Mouse (Mus musculus): Measurements from ENCODE around the gene Vmn1r40. TPM values are rescaled to one million over a fixed set of nuclear protein-coding genes. Genes with fewer than 3 reads are reported as not detected.

Gene Vmn1r40
- polyA plus RNA-seq, 1 experiment from 2014 or later: not detected

- no peak overlapping the region for H3K4me2 ChIP-seq
- H3K4me3 ChIP-seq (replicated peaks): no peak overlapping the region
- no peak overlapping the region for H3K9ac ChIP-seq
- ATAC-seq (ENCODE audit: insufficient read depth, low FRiP score, low read depth): peak; percentile 31; the same call in 1 of the 2 replicates
- H3K4me1 ChIP-seq: no peaks in the 10 kb centered on the region
- H3K27ac ChIP-seq: no peak overlapping the region
- H3K27me3 ChIP-seq (replicated peaks): no peaks in the 10 kb centered on the region
- no peaks in the 10 kb centered on the region for H3K9me3 ChIP-seq
- 73% methylated on average over 11 of the region's 11 CpGs for WGBS
- H3K36me3 ChIP-seq: no peaks in the 10 kb centered on the region
Observed at GRCm38 (mm10) chr6:89673135-89673780, 34.1 kb upstream of the Vmn1r40 start.

DNA sequence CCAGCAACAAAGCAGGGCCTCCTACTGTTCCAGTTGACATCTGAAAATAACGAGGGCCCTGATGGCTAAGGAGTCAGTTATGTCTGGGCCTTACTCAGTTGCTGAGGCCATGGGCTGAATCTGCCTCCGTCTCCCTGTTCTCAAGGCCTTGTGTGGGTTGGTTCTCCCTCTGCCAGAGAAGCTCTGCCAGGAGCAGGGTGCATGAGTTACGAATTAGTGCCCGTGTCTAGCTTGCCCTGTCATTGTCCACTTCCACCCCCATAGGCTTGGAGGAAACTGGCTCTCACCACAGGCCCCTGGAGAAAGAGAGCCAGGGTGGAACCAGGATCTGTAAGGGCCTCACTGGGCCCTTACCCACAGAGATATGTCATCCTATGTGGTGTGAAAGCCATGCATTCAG is 28.8 kb upstream of the Vmn1r40 start:
- WGBS: 75% methylated on average over 4 of the region's 4 CpGs

GRCm38 (mm10) chr6:89679291-89679835 is 28.0 kb upstream of the Vmn1r40 start:
- ATAC-seq (ENCODE audit: insufficient read depth, low FRiP score, low read depth): peak; percentile 43
- no peaks in the 10 kb centered on the region for H3K9me3 ChIP-seq
- no peak overlapping the region for H3K4me2 ChIP-seq
- no peaks in the 10 kb centered on the region for H3K4me1 ChIP-seq
- no peak overlapping the region for H3K9ac ChIP-seq
- WGBS: 16% methylated on average over 10 of the region's 10 CpGs
- H3K27me3 ChIP-seq (replicated peaks): no peaks in the 10 kb centered on the region
- no peak overlapping the region for H3K27ac ChIP-seq
- no peak overlapping the region for H3K4me3 ChIP-seq (replicated peaks)
- no peaks in the 10 kb centered on the region for H3K36me3 ChIP-seq

More for the DNA sequence above, 28.8 kb upstream of the Vmn1r40 start:
- no peak overlapping the region for H3K27ac ChIP-seq
- ATAC-seq (ENCODE audit: insufficient read depth, low FRiP score, low read depth): no peak
- no peak overlapping the region for H3K9ac ChIP-seq
- no peaks in the 10 kb centered on the region for H3K27me3 ChIP-seq (replicated peaks)
- no peaks in the 10 kb centered on the region for H3K36me3 ChIP-seq
- no peak overlapping the region for H3K4me2 ChIP-seq
- no peak overlapping the region for H3K4me3 ChIP-seq (replicated peaks)
- H3K9me3 ChIP-seq: no peaks in the 10 kb centered on the region
- H3K4me1 ChIP-seq: no peaks in the 10 kb centered on the region

DNA sequence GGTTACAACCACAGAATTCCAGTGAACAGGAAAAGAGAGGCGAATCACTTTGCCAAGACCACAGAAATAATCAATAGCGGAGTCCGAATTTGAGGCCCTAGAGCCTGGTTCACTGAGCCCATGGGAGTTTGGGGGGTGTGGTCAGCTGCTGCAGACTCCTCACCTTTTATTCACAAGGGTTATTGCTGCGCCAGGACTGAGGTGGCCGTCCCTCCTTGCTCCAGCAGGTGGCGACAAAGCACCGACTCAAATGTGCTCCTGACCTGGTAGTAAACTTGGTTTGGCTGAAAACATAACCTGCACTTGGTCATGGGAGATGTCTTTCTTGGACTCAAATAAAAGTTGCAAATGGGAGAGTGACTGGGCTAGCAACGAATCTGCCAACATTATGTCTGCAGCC is 27.2 kb upstream of the Vmn1r40 start:
- H3K27ac ChIP-seq: no peak overlapping the region
- ATAC-seq (ENCODE audit: insufficient read depth, low FRiP score, low read depth): no peak
- 10% methylated on average over 8 of the region's 8 CpGs for WGBS

GRCm38 (mm10) chr6:89684231-89684630 is 23.1 kb upstream of the Vmn1r40 start:
- no peak overlapping the region for H3K9ac ChIP-seq
- no peaks in the 10 kb centered on the region for H3K4me1 ChIP-seq
- no peak for ATAC-seq (ENCODE audit: insufficient read depth, low FRiP score, low read depth)
- no peaks in the 10 kb centered on the region for H3K36me3 ChIP-seq
- no peaks in the 10 kb centered on the region for H3K27me3 ChIP-seq (replicated peaks)
- H3K4me2 ChIP-seq: no peak overlapping the region
- 53% methylated on average over 1 of the region's 1 CpGs for WGBS
- no peak overlapping the region for H3K27ac ChIP-seq
- no peaks in the 10 kb centered on the region for H3K9me3 ChIP-seq
- H3K4me3 ChIP-seq (replicated peaks): no peak overlapping the region

More for the DNA sequence above, 27.2 kb upstream of the Vmn1r40 start:
- no peaks in the 10 kb centered on the region for H3K4me1 ChIP-seq
- no peaks in the 10 kb centered on the region for H3K27me3 ChIP-seq (replicated peaks)
- no peaks in the 10 kb centered on the region for H3K9me3 ChIP-seq
- no peak overlapping the region for H3K4me2 ChIP-seq
- no peak overlapping the region for H3K4me3 ChIP-seq (replicated peaks)
- H3K9ac ChIP-seq: no peak overlapping the region
- H3K36me3 ChIP-seq: no peaks in the 10 kb centered on the region

DNA sequence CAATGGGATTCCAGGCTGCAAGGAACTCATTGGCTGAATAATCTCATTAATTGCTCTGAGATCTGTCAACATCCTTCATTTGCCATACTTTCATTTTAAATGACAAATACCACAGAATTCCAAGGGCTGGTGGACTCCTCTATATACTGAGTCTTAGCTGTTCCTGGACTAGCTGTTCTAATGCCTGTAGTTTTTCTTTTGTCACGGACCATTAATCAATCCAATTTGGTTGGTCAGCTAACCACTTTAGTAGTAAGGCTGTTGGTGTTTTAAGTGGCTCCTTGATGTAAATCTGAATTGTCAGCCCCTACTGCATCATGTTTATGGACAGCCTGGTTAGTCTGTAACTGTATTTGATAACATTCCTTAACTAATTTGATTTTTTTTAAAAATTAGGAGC is 20.2 kb upstream of the Vmn1r40 start:
- Histone ChIP-seq H3K36me3 (no peaks in the 10 kb centered on the region), H3K4me2 (no peak overlapping the region), H3K9me3 (no peaks in the 10 kb centered on the region), H3K9ac (no peak overlapping the region), H3K4me1 (no peaks in the 10 kb centered on the region), H3K4me3 (replicated peaks) (no peak overlapping the region), H3K27me3 (replicated peaks) (no peaks in the 10 kb centered on the region), H3K27ac (no peak overlapping the region)
- WGBS: 84% methylated on average over 1 of the region's 1 CpGs
- ATAC-seq (ENCODE audit: insufficient read depth, low FRiP score, low read depth): no peak

DNA sequence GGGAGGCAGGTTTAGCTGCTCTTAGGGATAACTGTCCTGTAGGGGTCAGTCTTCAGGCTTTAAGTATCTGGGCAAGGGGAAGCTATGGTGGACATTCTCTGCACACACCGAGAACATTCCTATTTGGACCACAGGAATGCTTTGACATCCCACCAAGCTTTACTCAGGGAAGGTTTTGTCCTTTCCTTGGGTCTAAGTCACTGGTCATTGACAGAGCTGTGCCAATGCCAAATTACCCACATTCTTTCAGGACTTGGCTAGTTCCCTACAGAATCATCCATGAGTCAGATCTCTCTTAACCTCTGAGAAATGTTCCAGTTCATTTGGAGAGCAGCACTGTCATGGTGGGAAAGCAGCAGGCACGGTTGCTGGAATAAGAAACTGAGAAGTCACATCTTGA is 716 bp upstream of the Vmn1r40 start:
- Histone ChIP-seq H3K9me3 (no peaks in the 10 kb centered on the region), H3K4me3 (replicated peaks) (no peak overlapping the region), H3K27ac (no peak overlapping the region), H3K36me3 (no peaks in the 10 kb centered on the region), H3K9ac (no peak overlapping the region), H3K4me2 (no peak overlapping the region), H3K27me3 (replicated peaks) (no peaks in the 10 kb centered on the region), H3K4me1 (no peaks in the 10 kb centered on the region)
- WGBS: 78% methylated on average over 2 of the region's 2 CpGs
- no peak for ATAC-seq (ENCODE audit: insufficient read depth, low FRiP score, low read depth)

- Histone ChIP-seq H3K9ac (no peak overlapping the region), H3K9me3 (no peaks in the 10 kb centered on the region), H3K36me3 (no peaks in the 10 kb centered on the region), H3K4me3 (replicated peaks) (no peak overlapping the region), H3K27ac (no peak overlapping the region), H3K4me1 (no peaks in the 10 kb centered on the region), H3K27me3 (replicated peaks) (no peaks in the 10 kb centered on the region), H3K4me2 (no peak overlapping the region)
- ATAC-seq (ENCODE audit: insufficient read depth, low FRiP score, low read depth): no peak
Observed at GRCm38 (mm10) chr6:89718051-89718450, 10.7 kb downstream of the Vmn1r40 start.

DNA sequence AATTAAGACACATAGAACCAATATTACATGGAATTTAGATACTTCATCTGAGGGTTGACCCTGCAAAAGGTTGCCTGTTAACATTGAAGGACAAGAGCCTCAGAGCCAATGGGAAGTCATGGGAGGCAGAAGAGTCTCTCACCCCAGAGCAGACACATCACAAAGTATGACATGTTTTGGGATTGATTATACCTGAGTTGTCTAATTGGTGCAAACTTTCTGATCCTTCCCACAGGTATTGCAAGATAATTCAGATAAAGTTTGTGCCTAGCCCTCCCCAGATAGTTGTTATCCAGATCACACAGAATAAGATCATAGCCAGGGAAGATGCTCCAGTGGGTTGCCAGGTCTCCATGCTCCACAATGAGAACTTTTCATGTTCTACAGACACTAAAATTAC is 33.1 kb downstream of the Vmn1r40 start, which contains the start of gene Vmn1r41:
TSS of gene Vmn1r41 (plus strand) at position 301 of the 400 bp plus-strand sequence.
- Histone ChIP-seq H3K27ac (no peak within 1 kb of the TSS), H3K27me3 (replicated peaks) (no peaks in the 10 kb centered on the region), H3K4me2 (no peak within 1 kb of the TSS), H3K9me3 (no peaks in the 10 kb centered on the region), H3K4me1 (no peaks in the 10 kb centered on the region), H3K4me3 (replicated peaks) (no peak within 1 kb of the TSS), H3K36me3 (no peaks in the 10 kb centered on the region), H3K9ac (no peak within 1 kb of the TSS)
- ATAC-seq (ENCODE audit: insufficient read depth, low FRiP score, low read depth): no peak

DNA sequence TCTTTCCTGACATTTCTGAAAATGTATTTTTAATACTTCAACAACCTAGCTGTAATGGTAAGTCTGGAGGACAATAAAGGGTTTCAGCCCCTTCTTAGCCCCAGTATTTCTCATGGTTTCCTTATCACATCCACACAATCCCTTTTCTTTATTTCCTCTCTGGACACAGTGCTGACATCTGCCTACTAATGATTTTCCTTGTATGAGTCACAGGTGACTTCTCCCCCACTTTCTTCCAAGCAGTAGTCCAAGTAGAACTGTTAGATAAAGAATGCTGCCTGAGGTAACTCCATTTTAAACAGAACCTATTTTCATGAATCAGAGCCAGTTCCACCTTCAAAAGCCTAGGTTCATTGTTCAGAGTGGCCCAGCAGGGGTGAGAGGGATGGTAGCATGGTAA is 35.5 kb downstream of the Vmn1r40 start:
- no peak for ATAC-seq (ENCODE audit: insufficient read depth, low FRiP score, low read depth)

More for the DNA sequence above, 35.5 kb downstream of the Vmn1r40 start:
- H3K36me3 ChIP-seq: no peaks in the 10 kb centered on the region
- no peak overlapping the region for H3K9ac ChIP-seq
- H3K4me1 ChIP-seq: no peaks in the 10 kb centered on the region
- H3K27me3 ChIP-seq (replicated peaks): no peaks in the 10 kb centered on the region
- H3K4me3 ChIP-seq (replicated peaks): no peak overlapping the region
- no peak overlapping the region for H3K4me2 ChIP-seq
- no peaks in the 10 kb centered on the region for H3K9me3 ChIP-seq
- no peak overlapping the region for H3K27ac ChIP-seq
